Mouse (Mus musculus): Measurements from ENCODE around the gene Arhgef11. TPM values are rescaled to one million over a fixed set of nuclear protein-coding genes. Genes with fewer than 3 reads are reported as not detected.

The Arhgef11 gene
- total and polyA plus RNA-seq, 3 experiments: 2.0 to 4.9 TPM; not detected in 1

- Histone ChIP-seq H3K36me3 (ENCODE audit: control insufficient read depth in 1 of 2, insufficient read depth in 2 of 2, low read length in 2 of 2) (no peaks in the 10 kb centered on the region), H3K9me3 (replicated peaks; ENCODE audit: insufficient read depth, low read length) (no peaks in the 10 kb centered on the region), H3K27ac (ENCODE audit: control insufficient read depth, low read depth, low read length) (no peak overlapping the region), H3K9ac (ENCODE audit: control insufficient read depth, low read depth, low read length, poor library complexity, severe bottlenecking) (no peak overlapping the region), H3K27me3 (ENCODE audit: control insufficient read depth in 1 of 2, insufficient read depth in 2 of 2, low read length in 2 of 2) (no peaks in the 10 kb centered on the region), H3K79me2 (ENCODE audit: control insufficient read depth, insufficient read depth, low read length, poor library complexity) (no peaks in the 10 kb centered on the region), H3K4me1 (ENCODE audit: control insufficient read depth in 1 of 2, insufficient read depth in 2 of 2, low read length in 2 of 2) (no peaks in the 10 kb centered on the region), H3K4me3 (ENCODE audit: control insufficient read depth in 1 of 2, insufficient read depth in 1 of 2, low read depth in 2 of 2, low read length in 2 of 2) (no peak overlapping the region)
- no peak for DNase-seq (ENCODE audit: low read depth, low spot score)
- no peak for TF ChIP-seq UBTF (IDR thresholded peaks at IDR 0.05; ENCODE audit: borderline replicate concordance, insufficient read depth, low read depth, low read length)
- no peak for TF ChIP-seq TBP (IDR thresholded peaks at IDR 0.05; ENCODE audit: low read depth, low read length)
- TF ChIP-seq POLR2A (IDR thresholded peaks at IDR 0.05; ENCODE audit: control insufficient read depth in 1 of 2, insufficient read depth in 1 of 2, low read depth in 1 of 2, low read length in 2 of 2, poor library complexity in 1 of 2): no peak
- no peak for TF ChIP-seq JUND (IDR thresholded peaks at IDR 0.05; ENCODE audit: low read depth, low read length)
- no peak for TF ChIP-seq POLR2AphosphoS5 (IDR thresholded peaks at IDR 0.05; ENCODE audit: borderline replicate concordance, low read depth, low read length)
Observed at GRCm38 (mm10) chr3:87738906-87739305, 121.5 kb downstream of the Arhgef11 start.

- Histone ChIP-seq H3K9me3 (replicated peaks; ENCODE audit: insufficient read depth, low read length) (no peaks in the 10 kb centered on the region), H3K27ac (ENCODE audit: control insufficient read depth, low read depth, low read length) (no peak overlapping the region), H3K9ac (ENCODE audit: control insufficient read depth, low read depth, low read length, poor library complexity, severe bottlenecking) (no peak overlapping the region), H3K4me1 (ENCODE audit: control insufficient read depth in 1 of 2, insufficient read depth in 2 of 2, low read length in 2 of 2) (no peaks in the 10 kb centered on the region), H3K36me3 (ENCODE audit: control insufficient read depth in 1 of 2, insufficient read depth in 2 of 2, low read length in 2 of 2) (no peaks in the 10 kb centered on the region), H3K4me3 (ENCODE audit: control insufficient read depth in 1 of 2, insufficient read depth in 1 of 2, low read depth in 2 of 2, low read length in 2 of 2) (no peak overlapping the region), H3K27me3 (ENCODE audit: control insufficient read depth in 1 of 2, insufficient read depth in 2 of 2, low read length in 2 of 2) (peaks cover 0 to 1% of the 10 kb centered on the region in 2 experiments; a peak in 1 of 4 replicates), H3K79me2 (ENCODE audit: control insufficient read depth, insufficient read depth, low read length, poor library complexity) (no peaks in the 10 kb centered on the region)
- TF ChIP-seq TAL1 (IDR thresholded peaks at IDR 0.05; ENCODE audit: low read length): no peak
- TF ChIP-seq HCFC1 (IDR thresholded peaks at IDR 0.05; ENCODE audit: low read depth, low read length): no peak
- no peak for TF ChIP-seq SIN3A (IDR thresholded peaks at IDR 0.05; ENCODE audit: low read length)
- no peak for TF ChIP-seq POLR2AphosphoS5 (IDR thresholded peaks at IDR 0.05; ENCODE audit: borderline replicate concordance, low read depth, low read length)
- no peak for TF ChIP-seq ZMIZ1 (IDR thresholded peaks at IDR 0.05; ENCODE audit: low read depth, low read length)
- no peak for TF ChIP-seq MAZ (IDR thresholded peaks at IDR 0.05; ENCODE audit: low read depth, low read length)
- TF ChIP-seq JUND (IDR thresholded peaks at IDR 0.05; ENCODE audit: low read depth, low read length): no peak
- no peak for TF ChIP-seq CTCF (IDR thresholded peaks at IDR 0.05 in 2 of 3, conservative IDR thresholded peaks at IDR 0.05 in 1 of 3; ENCODE audit: control insufficient read depth in 1 of 3, insufficient read depth in 1 of 3, low read depth in 2 of 3, low read length in 3 of 3, poor library complexity in 1 of 3, severe bottlenecking in 1 of 3)
- no peak for TF ChIP-seq UBTF (IDR thresholded peaks at IDR 0.05; ENCODE audit: borderline replicate concordance, insufficient read depth, low read depth, low read length)
- no peak for TF ChIP-seq CHD1 (IDR thresholded peaks at IDR 0.05; ENCODE audit: low read depth, low read length)
- TF ChIP-seq USF1 (IDR thresholded peaks at IDR 0.05; ENCODE audit: low read depth, low read length): no peak
- TF ChIP-seq E2F4 (IDR thresholded peaks at IDR 0.05; ENCODE audit: borderline replicate concordance, low read depth, low read length): no peak
- TF ChIP-seq MXI1 (IDR thresholded peaks at IDR 0.05; ENCODE audit: low read depth, low read length): no peak
- TF ChIP-seq USF2 (IDR thresholded peaks at IDR 0.05; ENCODE audit: borderline replicate concordance in 1 of 2, insufficient read depth in 1 of 2, low read depth in 1 of 2, low read length in 2 of 2): no peak
- no peak for TF ChIP-seq ZKSCAN1 (IDR thresholded peaks at IDR 0.05; ENCODE audit: low read depth, low read length)
- TF ChIP-seq MYB (IDR thresholded peaks at IDR 0.05; ENCODE audit: low read depth, low read length): no peak
- no peak for TF ChIP-seq GABPA (IDR thresholded peaks at IDR 0.05; ENCODE audit: low read depth, low read length)
- no peak for DNase-seq (ENCODE audit: low read depth, low spot score)
Observed at GRCm38 (mm10) chr3:87742013-87742412, 124.7 kb downstream of the Arhgef11 start.
